Comparison of ENCODE assay signal across 27 mouse cellular contexts in genomic region chr16:62327378-62328036, GRCm38 (mm10).
A peak's percentile ranks its signal among the peaks of the same experiment; 100 is the strongest.
DNase-seq lines count a peak whose midpoint lies in the region; ATAC-seq and TF ChIP-seq lines count a peak whose summit lies in the region.
"Had no signal": no experiment of that assay in that cellular context is flagged by ENCODE, and none has a peak within 500 bp of the region (broad histone marks: within the 10 kb centered on the region; RNA-seq: fewer than 3 reads in every experiment).

No protein-coding gene starts in this region.

- H3K4me1 ChIP-seq in forebrain, embryonic 12.5 days = no peaks in the 10 kb centered on the region; the same call in 1 of the 2 replicates
- H3K4me1 ChIP-seq in forebrain, embryonic 16.5 days (replicated peaks; ENCODE audit: control insufficient read depth, insufficient read depth, low read length) = no peaks in the 10 kb centered on the region
- no peaks in the 10 kb centered on the region for H3K4me1 ChIP-seq in hindbrain, postnatal 0 days (ENCODE audit: insufficient read depth, low read length)
- H3K4me1 ChIP-seq in hindbrain, embryonic 13.5 days (replicated peaks) = no peaks in the 10 kb centered on the region
- H3K4me1 ChIP-seq: embryonic facial prominence, embryonic 13.5 days; kidney, embryonic 15.5 days; limb, embryonic 12.5 days; lung, embryonic 15.5 days; midbrain, embryonic 10.5 days; stomach, embryonic 15.5 days had no signal

- no peaks in the 10 kb centered on the region for H3K36me3 ChIP-seq in forebrain, embryonic 12.5 days (replicated peaks)
- H3K36me3 ChIP-seq in forebrain, embryonic 16.5 days (ENCODE audit: control insufficient read depth, insufficient read depth) = no peaks in the 10 kb centered on the region
- no peaks in the 10 kb centered on the region for H3K36me3 ChIP-seq in hindbrain, postnatal 0 days (ENCODE audit: insufficient read depth, low read length)
- H3K36me3 ChIP-seq in hindbrain, embryonic 13.5 days = no peaks in the 10 kb centered on the region
- H3K36me3 ChIP-seq: embryonic facial prominence, embryonic 13.5 days; kidney, embryonic 15.5 days; limb, embryonic 12.5 days; lung, embryonic 15.5 days; midbrain, embryonic 10.5 days; stomach, embryonic 15.5 days had no signal

- no peak overlapping the region for H3K27ac ChIP-seq in forebrain, embryonic 12.5 days
- H3K27ac ChIP-seq in forebrain, embryonic 16.5 days (ENCODE audit: low read length) = no peak overlapping the region
- no peak overlapping the region for H3K27ac ChIP-seq in hindbrain, postnatal 0 days
- H3K27ac ChIP-seq in hindbrain, embryonic 13.5 days = no peak overlapping the region
- H3K27ac ChIP-seq: embryonic facial prominence, embryonic 13.5 days; kidney, embryonic 15.5 days; limb, embryonic 12.5 days; lung, embryonic 15.5 days; midbrain, embryonic 10.5 days; stomach, embryonic 15.5 days had no signal

- no peaks in the 10 kb centered on the region for H3K27me3 ChIP-seq in forebrain, embryonic 12.5 days
- H3K27me3 ChIP-seq in forebrain, embryonic 16.5 days (replicated peaks; ENCODE audit: control insufficient read depth, insufficient read depth, low read length) = no peaks in the 10 kb centered on the region
- H3K27me3 ChIP-seq in hindbrain, postnatal 0 days (ENCODE audit: insufficient read depth, low read length) = no peaks in the 10 kb centered on the region
- no peaks in the 10 kb centered on the region for H3K27me3 ChIP-seq in hindbrain, embryonic 13.5 days
- H3K27me3 ChIP-seq: CH12.LX; embryonic facial prominence, embryonic 13.5 days; kidney, embryonic 15.5 days; limb, embryonic 12.5 days; lung, embryonic 15.5 days; stomach, embryonic 15.5 days had no signal

- TF ChIP-seq CTCF in hindbrain, postnatal 0 days (IDR thresholded peaks at IDR 0.05; ENCODE audit: low read depth) = no peak

- ATAC-seq in forebrain, embryonic 12.5 days (ENCODE audit: low FRiP score) = peak; percentile 70; the same call in 1 of the 2 replicates
- ATAC-seq in forebrain, embryonic 16.5 days = no peak
- ATAC-seq in hindbrain, postnatal 0 days = no peak
- ATAC-seq in hindbrain, embryonic 13.5 days (ENCODE audit: low FRiP score) = no peak
- ATAC-seq: activated CD4-positive, CD25-positive, alpha-beta regulatory T cell, adult 4 months had no signal

- no peak overlapping the region for H3K4me3 ChIP-seq in forebrain, embryonic 12.5 days (replicated peaks)
- H3K4me3 ChIP-seq in forebrain, embryonic 16.5 days (replicated peaks; ENCODE audit: low read length) = no peak overlapping the region
- no peak overlapping the region for H3K4me3 ChIP-seq in hindbrain, postnatal 0 days (ENCODE audit: low read length)
- H3K4me3 ChIP-seq in hindbrain, embryonic 13.5 days = no peak overlapping the region
- H3K4me3 ChIP-seq: embryonic facial prominence, embryonic 13.5 days; erythroblast, embryonic 14.5 days; kidney, embryonic 15.5 days; limb, embryonic 12.5 days; lung, embryonic 15.5 days; midbrain, embryonic 10.5 days; stomach, embryonic 15.5 days had no signal

- no peak overlapping the region for H3K4me2 ChIP-seq in forebrain, embryonic 12.5 days
- H3K4me2 ChIP-seq in forebrain, embryonic 16.5 days (ENCODE audit: low read length) = no peak overlapping the region
- no peak overlapping the region for H3K4me2 ChIP-seq in hindbrain, postnatal 0 days (ENCODE audit: low read depth, low read length)
- H3K4me2 ChIP-seq in hindbrain, embryonic 13.5 days = no peak overlapping the region
- H3K4me2 ChIP-seq: embryonic facial prominence, embryonic 13.5 days; kidney, embryonic 15.5 days; limb, embryonic 12.5 days; liver, embryonic 11.5 days; lung, embryonic 15.5 days; stomach, embryonic 15.5 days had no signal

- 43% methylated on average over 5 of the region's 5 CpGs for WGBS in forebrain, embryonic 12.5 days
- 28% methylated on average over 5 of the region's 5 CpGs for WGBS in forebrain, embryonic 16.5 days
- WGBS in hindbrain, postnatal 0 days = 53% methylated on average over 5 of the region's 5 CpGs
- 66% methylated on average over 5 of the region's 5 CpGs for WGBS in hindbrain, embryonic 13.5 days

- no peak overlapping the region for H3K9ac ChIP-seq in forebrain, embryonic 12.5 days
- no peak overlapping the region for H3K9ac ChIP-seq in forebrain, embryonic 16.5 days (replicated peaks; ENCODE audit: low read depth, low read length)
- H3K9ac ChIP-seq in hindbrain, postnatal 0 days (replicated peaks; ENCODE audit: low read length) = no peak overlapping the region
- no peak overlapping the region for H3K9ac ChIP-seq in hindbrain, embryonic 13.5 days
- H3K9ac ChIP-seq: embryonic facial prominence, embryonic 13.5 days; kidney, embryonic 15.5 days; limb, embryonic 12.5 days; lung, embryonic 15.5 days; stomach, embryonic 15.5 days had no signal

- DNase-seq in cerebellum, postnatal 10 days = peak; percentile 22 to 35
- no peak for DNase-seq in cerebellum, adult 11 months
- peak; percentile 22 for DNase-seq in hindbrain, postnatal 0 days (ENCODE audit: low spot score)
- peak; percentile 2 for DNase-seq in retina, embryonic 14.5 days (ENCODE audit: low spot score)
- DNase-seq in retina, postnatal 1 day = no peak
- DNase-seq: adrenal gland, adult 2 months; adrenal gland, postnatal 36 days; cerebellum, adult 11-12 months; cerebellum, adult 9-11 months; gastrocnemius, postnatal 14 days; heart, postnatal 14 days; kidney, adult 18-20 months; layer of hippocampus, postnatal 36 days; right cerebral cortex, postnatal 25 days had no signal

- H3K9me3 ChIP-seq in forebrain, embryonic 12.5 days = no peaks in the 10 kb centered on the region
- H3K9me3 ChIP-seq in forebrain, embryonic 16.5 days (ENCODE audit: control insufficient read depth, low read length) = no peaks in the 10 kb centered on the region
- H3K9me3 ChIP-seq in hindbrain, postnatal 0 days (ENCODE audit: low read length) = no peaks in the 10 kb centered on the region
- H3K9me3 ChIP-seq in hindbrain, embryonic 13.5 days = no peaks in the 10 kb centered on the region
- H3K9me3 ChIP-seq: embryonic facial prominence, embryonic 13.5 days; kidney, embryonic 15.5 days; limb, embryonic 12.5 days; lung, embryonic 15.5 days; midbrain, embryonic 10.5 days; stomach, embryonic 15.5 days had no signal

Comparison
In these comparisons a context has a peak if more than half of its experiments do, and no peak if none do; other contexts are left out.
1. DNase-seq: peak in cerebellum, postnatal 10 days (2 of 2), hindbrain, postnatal 0 days (single experiment) and retina, embryonic 14.5 days (single experiment); none in cerebellum, adult 11 months (single experiment) and retina, postnatal 1 day (single experiment).